Mouse (Mus musculus): Measurements from ENCODE around the gene Hacd4.

GRCm38 (mm10) chr4:88357431-88357830, 81.3 kb downstream of the Hacd4 start:
- TF ChIP-seq CTCF (IDR thresholded peaks at IDR 0.05; ENCODE audit: low read depth): no peak
- TF ChIP-seq EP300 (optimal IDR thresholded peaks at IDR 0.05): no peak

Measured in stomach, postnatal 0 days (tissue).